ENCODE assay signal across 16 mouse cellular contexts in the genomic region with DNA sequence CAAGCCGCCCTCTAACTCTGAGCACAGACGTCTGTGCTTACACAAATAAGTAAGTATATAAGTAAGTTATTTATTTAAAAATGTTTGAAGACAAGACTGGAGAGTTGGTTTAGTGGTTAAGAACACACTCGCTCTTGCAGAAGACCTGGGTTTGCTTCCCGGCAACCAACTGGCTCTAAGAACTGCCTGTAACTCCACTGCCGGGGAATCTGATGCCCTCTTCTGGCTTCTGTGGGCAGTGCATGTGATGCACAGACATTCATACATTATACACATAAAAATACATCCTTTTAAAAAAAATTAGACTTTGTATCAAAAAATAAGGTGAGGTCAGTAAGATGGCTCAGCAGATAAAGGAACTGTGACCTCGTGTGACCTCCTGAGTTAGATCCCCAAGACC. TPM values are rescaled to one million over a fixed set of nuclear protein-coding genes. Genes with fewer than 3 reads are reported as not detected.
A peak's percentile ranks its signal among the peaks of the same experiment; 100 is the strongest.
DNase-seq lines count a peak whose midpoint lies in the region; ATAC-seq and TF ChIP-seq lines count a peak whose summit lies in the region.
"Had no signal": no experiment of that assay in that cellular context is flagged by ENCODE, and none has a peak within 500 bp of the region (broad histone marks: within the 10 kb centered on the region; RNA-seq: fewer than 3 reads in every experiment).

No protein-coding gene starts in this region.

- peak; percentile 53 for TF ChIP-seq RAD21 in MEL (IDR thresholded peaks at IDR 0.05; ENCODE audit: low read depth, low read length)

- TF ChIP-seq EP300 in MEL (IDR thresholded peaks at IDR 0.05; ENCODE audit: low read depth in 1 of 2, low read length in 2 of 2): no peak

- DNase-seq in hindbrain, postnatal 0 days (ENCODE audit: low spot score): no peak
- peak; percentile 37 for DNase-seq in midbrain, embryonic 11.5 days (ENCODE audit: low spot score, missing footprints)
- peak; percentile 64 for DNase-seq in MEL (ENCODE audit: low read depth, low spot score)
- peak; percentile 24 for DNase-seq in induced T-regulatory cell, adult 2 months (ENCODE audit: low read depth)
- no peak for DNase-seq in spleen, adult 12 weeks (ENCODE audit: low spot score)
- no peak for DNase-seq in forebrain, embryonic 14.5 days (ENCODE audit: low spot score)
- DNase-seq: cerebellum, postnatal 36 days; spleen, adult 18-20 months had no signal

- peak; percentile 41 for TF ChIP-seq CTCF in hindbrain, postnatal 0 days (IDR thresholded peaks at IDR 0.05; ENCODE audit: low read depth)
- peak; percentile 66 to 70 (median 67) for TF ChIP-seq CTCF in MEL (IDR thresholded peaks at IDR 0.05 in 2 of 3, conservative IDR thresholded peaks at IDR 0.05 in 1 of 3; ENCODE audit: control insufficient read depth in 1 of 3, insufficient read depth in 1 of 3, low read depth in 2 of 3, low read length in 3 of 3, poor library complexity in 1 of 3, severe bottlenecking in 1 of 3)

- H3K4me2 ChIP-seq in hindbrain, postnatal 0 days (ENCODE audit: low read depth, low read length): no peak overlapping the region
- H3K4me2 ChIP-seq in hindbrain, embryonic 16.5 days (ENCODE audit: low read length): no peak overlapping the region
- H3K4me2 ChIP-seq in midbrain, embryonic 11.5 days: no peak overlapping the region
- H3K4me2 ChIP-seq in midbrain, embryonic 16.5 days (ENCODE audit: low read length): no peak overlapping the region
- H3K4me2 ChIP-seq in forebrain, embryonic 14.5 days (ENCODE audit: low read length): no peak overlapping the region
- H3K4me2 ChIP-seq: kidney, embryonic 15.5 days; limb, embryonic 15.5 days had no signal

- H3K4me1 ChIP-seq in hindbrain, postnatal 0 days (ENCODE audit: insufficient read depth, low read length): no peaks in the 10 kb centered on the region
- H3K4me1 ChIP-seq in hindbrain, embryonic 16.5 days (ENCODE audit: control insufficient read depth, insufficient read depth, low read depth, low read length): no peaks in the 10 kb centered on the region
- no peaks in the 10 kb centered on the region for H3K4me1 ChIP-seq in midbrain, embryonic 11.5 days (ENCODE audit: control insufficient read depth, insufficient read depth, low read length)
- H3K4me1 ChIP-seq in midbrain, embryonic 16.5 days (ENCODE audit: control insufficient read depth, insufficient read depth, low read length): no peaks in the 10 kb centered on the region
- no peaks in the 10 kb centered on the region for H3K4me1 ChIP-seq in MEL (ENCODE audit: control insufficient read depth in 1 of 2, insufficient read depth in 2 of 2, low read length in 2 of 2)
- no peaks in the 10 kb centered on the region for H3K4me1 ChIP-seq in forebrain, embryonic 14.5 days (ENCODE audit: control insufficient read depth, insufficient read depth, low read length)
- H3K4me1 ChIP-seq: heart, embryonic 10.5 days; kidney, embryonic 15.5 days; limb, embryonic 15.5 days had no signal

- ATAC-seq in hindbrain, postnatal 0 days: no peak
- ATAC-seq in hindbrain, embryonic 16.5 days: no peak
- ATAC-seq in midbrain, embryonic 11.5 days (ENCODE audit: low FRiP score): no peak
- no peak for ATAC-seq in midbrain, embryonic 16.5 days
- no peak for ATAC-seq in forebrain, embryonic 14.5 days

- WGBS in hindbrain, postnatal 0 days: 93% methylated on average over 6 of the region's 6 CpGs
- WGBS in hindbrain, embryonic 16.5 days: 90% methylated on average over 6 of the region's 6 CpGs
- WGBS in midbrain, embryonic 11.5 days: 92% methylated on average over 6 of the region's 6 CpGs
- 89% methylated on average over 6 of the region's 6 CpGs for WGBS in midbrain, embryonic 16.5 days
- WGBS in forebrain, embryonic 14.5 days: 90% methylated on average over 6 of the region's 6 CpGs

- TF ChIP-seq POLR2A in MEL (IDR thresholded peaks at IDR 0.05; ENCODE audit: control insufficient read depth in 1 of 2, insufficient read depth in 1 of 2, low read depth in 1 of 2, low read length in 2 of 2, poor library complexity in 1 of 2): no peak

- H3K36me3 ChIP-seq in hindbrain, postnatal 0 days (ENCODE audit: insufficient read depth, low read length): peaks cover 7% of the 10 kb centered on the region; the same call in 1 of the 2 replicates
- peaks cover 33% of the 10 kb centered on the region for H3K36me3 ChIP-seq in hindbrain, embryonic 16.5 days (ENCODE audit: control insufficient read depth, insufficient read depth, low read length)
- H3K36me3 ChIP-seq in midbrain, embryonic 11.5 days (ENCODE audit: control insufficient read depth, insufficient read depth, low read length): peaks cover 2% of the 10 kb centered on the region; the same call in 1 of the 2 replicates
- peaks cover 19% of the 10 kb centered on the region for H3K36me3 ChIP-seq in midbrain, embryonic 16.5 days (ENCODE audit: control insufficient read depth, insufficient read depth, low read length)
- H3K36me3 ChIP-seq in MEL (ENCODE audit: control insufficient read depth in 1 of 2, insufficient read depth in 2 of 2, low read length in 2 of 2): no peaks in the 10 kb centered on the region
- H3K36me3 ChIP-seq in forebrain, embryonic 14.5 days (ENCODE audit: control insufficient read depth, insufficient read depth, low read length): peaks cover 21% of the 10 kb centered on the region

- no peak overlapping the region for H3K4me3 ChIP-seq in hindbrain, postnatal 0 days (ENCODE audit: low read length)
- no peak overlapping the region for H3K4me3 ChIP-seq in hindbrain, embryonic 16.5 days (ENCODE audit: low read length)
- no peak overlapping the region for H3K4me3 ChIP-seq in midbrain, embryonic 11.5 days (ENCODE audit: low read depth, low read length)
- H3K4me3 ChIP-seq in midbrain, embryonic 16.5 days (ENCODE audit: low read depth, low read length): no peak overlapping the region
- H3K4me3 ChIP-seq in MEL (ENCODE audit: control insufficient read depth in 1 of 2, insufficient read depth in 1 of 2, low read depth in 2 of 2, low read length in 2 of 2): no peak overlapping the region
- no peak overlapping the region for H3K4me3 ChIP-seq in forebrain, embryonic 14.5 days (ENCODE audit: low read depth, low read length)
- H3K4me3 ChIP-seq: heart, embryonic 10.5 days; kidney, embryonic 15.5 days; limb, embryonic 15.5 days; myocyte had no signal

- H3K27ac ChIP-seq in hindbrain, postnatal 0 days: no peak overlapping the region
- H3K27ac ChIP-seq in hindbrain, embryonic 16.5 days (ENCODE audit: low read depth, low read length): no peak overlapping the region
- H3K27ac ChIP-seq in midbrain, embryonic 11.5 days (ENCODE audit: low read depth, low read length): no peak overlapping the region
- H3K27ac ChIP-seq in midbrain, embryonic 16.5 days (ENCODE audit: low read length): no peak overlapping the region
- no peak overlapping the region for H3K27ac ChIP-seq in MEL (ENCODE audit: control insufficient read depth, low read depth, low read length)
- H3K27ac ChIP-seq in forebrain, embryonic 14.5 days (ENCODE audit: low read depth, low read length): no peak overlapping the region
- H3K27ac ChIP-seq: heart, embryonic 10.5 days; kidney, embryonic 15.5 days; limb, embryonic 15.5 days had no signal

- no peaks in the 10 kb centered on the region for H3K27me3 ChIP-seq in hindbrain, postnatal 0 days (ENCODE audit: insufficient read depth, low read length)
- H3K27me3 ChIP-seq in hindbrain, embryonic 16.5 days (replicated peaks; ENCODE audit: control insufficient read depth, insufficient read depth, low read length): no peaks in the 10 kb centered on the region
- no peaks in the 10 kb centered on the region for H3K27me3 ChIP-seq in midbrain, embryonic 11.5 days (ENCODE audit: control insufficient read depth, insufficient read depth, low read length)
- no peaks in the 10 kb centered on the region for H3K27me3 ChIP-seq in midbrain, embryonic 16.5 days (ENCODE audit: control insufficient read depth, insufficient read depth, low read depth, low read length)
- H3K27me3 ChIP-seq in MEL (ENCODE audit: control insufficient read depth in 1 of 2, insufficient read depth in 2 of 2, low read length in 2 of 2): peaks cover 0 to 8% of the 10 kb centered on the region in 2 experiments; a peak in 3 of 4 replicates
- no peaks in the 10 kb centered on the region for H3K27me3 ChIP-seq in forebrain, embryonic 14.5 days (replicated peaks; ENCODE audit: control insufficient read depth, insufficient read depth, low read length)
- H3K27me3 ChIP-seq: kidney, embryonic 15.5 days; limb, embryonic 15.5 days had no signal

- H3K79me2 ChIP-seq in MEL (ENCODE audit: control insufficient read depth, insufficient read depth, low read length, poor library complexity): no peaks in the 10 kb centered on the region

- H3K9me3 ChIP-seq in hindbrain, postnatal 0 days (ENCODE audit: low read length): no peaks in the 10 kb centered on the region
- H3K9me3 ChIP-seq in hindbrain, embryonic 16.5 days (ENCODE audit: control insufficient read depth, low read length): no peaks in the 10 kb centered on the region
- H3K9me3 ChIP-seq in midbrain, embryonic 11.5 days (ENCODE audit: control insufficient read depth, low read length): no peaks in the 10 kb centered on the region
- H3K9me3 ChIP-seq in midbrain, embryonic 16.5 days (replicated peaks; ENCODE audit: control insufficient read depth, low read length, poor library complexity, severe bottlenecking): no peaks in the 10 kb centered on the region
- H3K9me3 ChIP-seq in MEL (replicated peaks; ENCODE audit: insufficient read depth, low read length): no peaks in the 10 kb centered on the region
- H3K9me3 ChIP-seq in forebrain, embryonic 14.5 days (replicated peaks; ENCODE audit: control insufficient read depth, low read length): no peaks in the 10 kb centered on the region
- H3K9me3 ChIP-seq: heart, embryonic 10.5 days; kidney, embryonic 15.5 days; limb, embryonic 15.5 days had no signal

- H3K9ac ChIP-seq in hindbrain, postnatal 0 days (replicated peaks; ENCODE audit: low read length): no peak overlapping the region
- H3K9ac ChIP-seq in hindbrain, embryonic 16.5 days (ENCODE audit: low read depth, low read length): no peak overlapping the region
- H3K9ac ChIP-seq in midbrain, embryonic 11.5 days (ENCODE audit: low read length): no peak overlapping the region
- no peak overlapping the region for H3K9ac ChIP-seq in midbrain, embryonic 16.5 days (ENCODE audit: low read depth, low read length)
- no peak overlapping the region for H3K9ac ChIP-seq in MEL (ENCODE audit: control insufficient read depth, low read depth, low read length, poor library complexity, severe bottlenecking)
- H3K9ac ChIP-seq in forebrain, embryonic 14.5 days (ENCODE audit: low read length): no peak overlapping the region
- H3K9ac ChIP-seq: kidney, embryonic 15.5 days; limb, embryonic 15.5 days had no signal

RNA-seq across cellular contexts. Expression of a gene that starts 11.5 kb away (rescaled TPM):
- total RNA-seq in hindbrain, postnatal 0 days (2014; rRNA removed): 20.2 and 23.7 TPM in 2 replicates
- 19.3 and 20.0 TPM in 2 replicates for polyA plus RNA-seq in hindbrain, postnatal 0 days (2015; fragmentation: Nextera tagmentation; extraction: Ambion mirVana)
- polyA plus RNA-seq in hindbrain, embryonic 16.5 days (2015; fragmentation: Nextera tagmentation; extraction: Ambion mirVana): 28.8 and 32.3 TPM in 2 replicates
- polyA plus RNA-seq in midbrain, embryonic 11.5 days (2014; fragmentation: Nextera tagmentation; extraction: Ambion mirVana): 5.4 and 7.1 TPM in 2 replicates
- polyA plus RNA-seq in midbrain, embryonic 16.5 days (2015; fragmentation: Nextera tagmentation; extraction: Ambion mirVana): 37.0 and 38.4 TPM in 2 replicates
- not detected in 2 replicates for total RNA-seq in MEL (2012; rRNA removed)
- not detected for polyA plus RNA-seq in MEL (2012; ENCODE audit: insufficient read depth in 1 of 2, insufficient read length in 2 of 2, low read depth in 1 of 2, low replicate concordance in 2 of 2, missing spikeins in 1 of 2)
- polyA plus RNA-seq in forebrain, embryonic 14.5 days (2014; fragmentation: Nextera tagmentation; extraction: Ambion mirVana): 12.3 and 13.6 TPM in 2 replicates

RNA-seq across cellular contexts. Expression of a gene that starts 22.8 kb away (rescaled TPM):
- 0.29 TPM in 1 of 2 replicates, not detected in the other for total RNA-seq in hindbrain, postnatal 0 days (2014; rRNA removed)
- polyA plus RNA-seq in hindbrain, postnatal 0 days (2015; fragmentation: Nextera tagmentation; extraction: Ambion mirVana): 0.59 and 0.68 TPM in 2 replicates
- 0.60 and 0.89 TPM in 2 replicates for polyA plus RNA-seq in hindbrain, embryonic 16.5 days (2015; fragmentation: Nextera tagmentation; extraction: Ambion mirVana)
- 0.12 TPM in 1 of 2 replicates, not detected in the other for polyA plus RNA-seq in midbrain, embryonic 11.5 days (2014; fragmentation: Nextera tagmentation; extraction: Ambion mirVana)
- 0.34 and 0.36 TPM in 2 replicates for polyA plus RNA-seq in midbrain, embryonic 16.5 days (2015; fragmentation: Nextera tagmentation; extraction: Ambion mirVana)
- total RNA-seq in MEL (2012; rRNA removed): not detected in 2 replicates
- polyA plus RNA-seq in MEL (2012; ENCODE audit: insufficient read depth in 1 of 2, insufficient read length in 2 of 2, low read depth in 1 of 2, low replicate concordance in 2 of 2, missing spikeins in 1 of 2): not detected
- 0.23 and 0.45 TPM in 2 replicates for polyA plus RNA-seq in forebrain, embryonic 14.5 days (2014; fragmentation: Nextera tagmentation; extraction: Ambion mirVana)
- total RNA-seq: layer of hippocampus, postnatal 25 days had no signal
- polyA plus RNA-seq: myocyte had no signal

RNA-seq across cellular contexts. Expression of a gene that starts 24.3 kb away (rescaled TPM):
- 0.37 TPM in 1 of 2 replicates, not detected in the other for total RNA-seq in hindbrain, postnatal 0 days (2014; rRNA removed)
- 0.43 and 0.80 TPM in 2 replicates for polyA plus RNA-seq in hindbrain, postnatal 0 days (2015; fragmentation: Nextera tagmentation; extraction: Ambion mirVana)
- polyA plus RNA-seq in hindbrain, embryonic 16.5 days (2015; fragmentation: Nextera tagmentation; extraction: Ambion mirVana): not detected in 2 replicates
- not detected in 2 replicates for polyA plus RNA-seq in midbrain, embryonic 11.5 days (2014; fragmentation: Nextera tagmentation; extraction: Ambion mirVana)
- not detected in 2 replicates for polyA plus RNA-seq in midbrain, embryonic 16.5 days (2015; fragmentation: Nextera tagmentation; extraction: Ambion mirVana)
- not detected in 2 replicates for total RNA-seq in MEL (2012; rRNA removed)
- polyA plus RNA-seq in MEL (2012; ENCODE audit: insufficient read depth in 1 of 2, insufficient read length in 2 of 2, low read depth in 1 of 2, low replicate concordance in 2 of 2, missing spikeins in 1 of 2): not detected
- 0.41 TPM in 1 of 2 replicates, not detected in the other for polyA plus RNA-seq in forebrain, embryonic 14.5 days (2014; fragmentation: Nextera tagmentation; extraction: Ambion mirVana)
- total RNA-seq: hematopoietic stem cell, adult 5-6 weeks had no signal

RNA-seq across cellular contexts. Expression of a gene that starts 34.9 kb away (rescaled TPM):
- total RNA-seq in hindbrain, postnatal 0 days (2014; rRNA removed): not detected in 2 replicates
- 0.61 TPM in 1 of 2 replicates, not detected in the other for polyA plus RNA-seq in hindbrain, postnatal 0 days (2015; fragmentation: Nextera tagmentation; extraction: Ambion mirVana)
- polyA plus RNA-seq in hindbrain, embryonic 16.5 days (2015; fragmentation: Nextera tagmentation; extraction: Ambion mirVana): not detected in 2 replicates
- not detected in 2 replicates for polyA plus RNA-seq in midbrain, embryonic 11.5 days (2014; fragmentation: Nextera tagmentation; extraction: Ambion mirVana)
- polyA plus RNA-seq in midbrain, embryonic 16.5 days (2015; fragmentation: Nextera tagmentation; extraction: Ambion mirVana): not detected in 2 replicates
- not detected in 2 replicates for total RNA-seq in MEL (2012; rRNA removed)
- polyA plus RNA-seq in MEL (2012; ENCODE audit: insufficient read depth in 1 of 2, insufficient read length in 2 of 2, low read depth in 1 of 2, low replicate concordance in 2 of 2, missing spikeins in 1 of 2): not detected
- polyA plus RNA-seq in forebrain, embryonic 14.5 days (2014; fragmentation: Nextera tagmentation; extraction: Ambion mirVana): not detected in 2 replicates
- total RNA-seq: hematopoietic stem cell, adult 5-6 weeks; layer of hippocampus, postnatal 25 days had no signal
- polyA plus RNA-seq: heart, embryonic 10.5 days; kidney, embryonic 15.5 days; limb, embryonic 15.5 days; myocyte had no signal

RNA-seq across cellular contexts. Expression of a gene that starts 37.1 kb away (rescaled TPM):
- 0.18 and 0.42 TPM in 2 replicates for total RNA-seq in hindbrain, postnatal 0 days (2014; rRNA removed)
- polyA plus RNA-seq in hindbrain, postnatal 0 days (2015; fragmentation: Nextera tagmentation; extraction: Ambion mirVana): 0.19 and 0.43 TPM in 2 replicates
- 0.21 and 0.29 TPM in 2 replicates for polyA plus RNA-seq in hindbrain, embryonic 16.5 days (2015; fragmentation: Nextera tagmentation; extraction: Ambion mirVana)
- not detected in 2 replicates for polyA plus RNA-seq in midbrain, embryonic 11.5 days (2014; fragmentation: Nextera tagmentation; extraction: Ambion mirVana)
- polyA plus RNA-seq in midbrain, embryonic 16.5 days (2015; fragmentation: Nextera tagmentation; extraction: Ambion mirVana): not detected in 2 replicates
- not detected in 2 replicates for total RNA-seq in MEL (2012; rRNA removed)
- not detected for polyA plus RNA-seq in MEL (2012; ENCODE audit: insufficient read depth in 1 of 2, insufficient read length in 2 of 2, low read depth in 1 of 2, low replicate concordance in 2 of 2, missing spikeins in 1 of 2)
- polyA plus RNA-seq in forebrain, embryonic 14.5 days (2014; fragmentation: Nextera tagmentation; extraction: Ambion mirVana): not detected in 2 replicates
- total RNA-seq: hematopoietic stem cell, adult 5-6 weeks; layer of hippocampus, postnatal 25 days had no signal
- polyA plus RNA-seq: heart, embryonic 10.5 days; kidney, embryonic 15.5 days; limb, embryonic 15.5 days had no signal

Comparison
In these comparisons a context has a peak if more than half of its experiments do, and no peak if none do; other contexts are left out.
1. DNase-seq: peak in midbrain, embryonic 11.5 days (single experiment), MEL (single experiment) and induced T-regulatory cell, adult 2 months (single experiment); none in hindbrain, postnatal 0 days (single experiment), spleen, adult 12 weeks (single experiment) and forebrain, embryonic 14.5 days (single experiment).